Mouse (Mus musculus) urinary bladder, postnatal 25 days (tissue): ENCODE measurements around the gene Pdzrn4.
"Not testable (repeated sequence)": the region's sequence is repeated elsewhere in the genome, so short reads cannot be mapped to it uniquely, and the experiment has no call there.

Experiments
- DNase-seq: peaks from one replicate; pipeline ENCODE4 v3.0.0; 2022; ENCODE audit warnings: low spot score

Gene Pdzrn4

DNA sequence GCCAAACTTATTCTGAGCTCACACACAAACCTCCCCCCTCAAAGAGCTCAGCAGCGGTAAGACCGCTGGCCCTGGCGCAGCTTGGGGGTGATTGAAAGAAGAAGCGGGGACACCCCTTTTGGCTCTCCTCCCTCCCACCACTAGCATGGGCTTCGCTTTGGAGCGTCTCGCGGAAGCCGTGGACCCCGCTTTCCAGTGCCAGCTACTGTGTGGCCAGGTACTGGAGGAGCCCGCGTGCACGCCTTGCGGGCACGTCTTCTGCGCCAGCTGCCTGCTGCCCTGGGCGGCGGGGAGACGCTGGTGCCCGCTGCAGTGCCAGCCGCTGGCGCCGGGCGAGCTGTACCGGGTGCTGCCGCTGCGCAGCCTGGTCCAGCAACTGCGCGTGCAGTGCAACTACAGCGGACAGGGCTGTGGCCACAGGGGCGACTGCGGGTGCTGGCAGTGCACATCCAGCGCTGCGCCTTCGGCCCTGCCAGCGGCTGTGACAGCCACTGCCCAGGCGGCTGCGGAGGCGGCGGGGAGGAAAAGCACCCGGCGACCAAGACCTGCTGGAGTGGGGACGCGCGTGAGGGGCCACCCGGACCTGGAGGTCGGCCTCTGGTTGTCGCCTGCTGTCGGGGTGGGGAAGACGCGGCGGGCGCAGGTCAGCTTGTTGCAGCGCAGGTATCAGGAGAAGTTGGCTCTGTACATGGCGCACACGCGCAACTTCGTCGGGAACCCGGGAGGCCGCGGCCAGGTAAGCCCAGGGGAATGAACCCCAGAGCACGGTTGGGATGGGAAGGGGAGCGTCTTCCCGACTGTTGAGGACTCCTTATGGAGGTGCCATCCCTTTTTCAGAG, at the start of gene Pdzrn4:
Gene Pdzrn4 (plus strand): TSS at position 112 of the 839 bp plus-strand sequence.
- peak; percentile 8 for DNase-seq

DNA sequence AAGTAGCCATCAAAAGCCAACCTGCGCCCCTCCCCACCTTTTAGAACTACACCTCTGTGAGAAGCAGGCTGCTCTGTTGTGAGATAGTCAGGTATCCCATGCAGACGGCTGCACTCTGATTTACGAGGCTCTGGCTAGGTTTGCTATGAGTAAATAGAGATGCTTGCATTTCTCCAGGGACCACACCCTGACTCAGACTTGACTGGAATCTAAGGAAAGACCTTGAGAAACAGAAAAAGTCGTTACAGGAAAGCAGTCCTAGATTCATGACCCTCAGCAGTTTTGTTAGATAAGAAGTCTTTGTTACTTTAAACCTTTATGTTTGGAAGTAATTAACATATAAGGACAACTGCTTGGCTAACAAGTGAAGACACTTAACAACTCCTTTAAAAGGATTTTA, 49.3 kb upstream of the Pdzrn4 start:
- DNase-seq: no peak

DNA sequence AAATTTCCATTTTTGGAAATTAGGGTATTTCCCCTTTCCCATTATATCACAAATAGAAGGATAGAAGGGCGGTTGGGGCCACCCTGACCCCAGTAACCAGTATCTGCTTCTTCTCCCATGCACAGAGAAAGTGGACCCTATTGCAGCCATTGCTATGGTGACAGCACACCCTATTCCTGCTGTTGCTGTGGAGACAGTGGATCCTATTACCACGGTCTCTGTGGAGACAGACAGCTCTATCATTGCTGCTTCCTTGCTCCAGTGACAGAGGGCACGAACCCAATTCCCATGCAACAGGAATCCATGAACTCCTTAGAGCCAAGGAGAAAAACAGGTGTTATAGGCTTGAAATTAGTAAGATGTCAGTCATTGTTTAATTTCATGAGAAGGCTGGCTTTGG, 48.8 kb upstream of the Pdzrn4 start:
- DNase-seq: no peak

DNA sequence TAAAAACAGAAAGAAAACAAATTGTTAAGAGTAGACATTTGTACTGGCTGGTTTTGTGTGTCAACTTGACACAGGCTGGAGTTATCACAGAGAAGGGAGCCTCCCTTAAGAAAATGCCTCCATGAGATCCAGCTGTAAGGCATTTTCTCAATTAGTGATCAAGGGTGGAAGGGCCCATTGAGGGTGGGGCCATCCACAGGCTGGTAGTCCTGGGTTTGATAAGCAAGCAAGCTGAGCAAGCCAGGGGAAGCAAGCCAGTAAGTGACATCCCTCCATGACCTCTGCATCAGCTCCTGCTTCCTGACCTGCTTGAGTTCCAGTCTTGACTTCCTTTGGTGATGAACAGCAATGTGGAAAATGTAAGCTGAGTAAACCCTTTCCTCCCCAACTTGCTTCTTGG, 48.2 kb upstream of the Pdzrn4 start:
- not testable (repeated sequence) for DNase-seq

DNA sequence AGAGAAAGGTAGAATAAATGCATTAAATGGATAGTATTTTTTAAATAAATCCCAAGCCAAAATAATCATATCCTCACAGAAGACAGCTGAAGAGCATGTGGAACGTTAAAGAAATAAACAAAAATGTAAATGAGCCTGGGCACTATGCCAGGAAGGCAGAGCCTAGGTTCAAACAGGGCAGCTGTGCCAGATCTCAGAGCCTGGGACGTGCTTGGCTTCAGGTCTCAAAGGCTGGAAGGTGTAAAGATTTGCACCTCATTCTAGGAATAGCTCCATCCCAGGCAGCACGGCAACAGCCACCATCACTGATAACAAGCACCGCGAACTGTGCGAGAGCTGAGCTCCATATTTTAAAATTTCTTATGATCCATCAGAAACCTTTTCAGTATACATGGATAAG, 32.5 kb upstream of the Pdzrn4 start:
- DNase-seq: no peak

DNA sequence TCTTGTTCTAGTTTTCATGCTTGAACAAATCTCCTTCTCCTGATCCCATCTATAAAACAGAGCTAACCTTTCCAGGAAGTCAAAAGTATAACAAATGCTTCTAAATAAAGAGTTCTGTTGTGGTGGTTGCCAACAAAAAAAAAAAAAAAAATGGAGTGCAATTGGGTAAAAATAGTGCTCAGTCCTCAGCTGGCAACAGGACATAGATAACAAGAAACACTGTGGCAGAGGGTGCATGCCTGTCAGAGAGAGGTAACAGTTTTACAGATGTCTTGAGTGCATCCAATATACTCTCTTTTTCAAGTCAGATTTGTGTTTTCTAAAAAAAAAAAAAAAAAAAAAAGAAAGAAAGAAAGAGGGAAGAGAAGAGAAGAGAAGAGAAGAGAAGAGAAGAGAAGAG, 32.1 kb upstream of the Pdzrn4 start:
- DNase-seq: no peak

DNA sequence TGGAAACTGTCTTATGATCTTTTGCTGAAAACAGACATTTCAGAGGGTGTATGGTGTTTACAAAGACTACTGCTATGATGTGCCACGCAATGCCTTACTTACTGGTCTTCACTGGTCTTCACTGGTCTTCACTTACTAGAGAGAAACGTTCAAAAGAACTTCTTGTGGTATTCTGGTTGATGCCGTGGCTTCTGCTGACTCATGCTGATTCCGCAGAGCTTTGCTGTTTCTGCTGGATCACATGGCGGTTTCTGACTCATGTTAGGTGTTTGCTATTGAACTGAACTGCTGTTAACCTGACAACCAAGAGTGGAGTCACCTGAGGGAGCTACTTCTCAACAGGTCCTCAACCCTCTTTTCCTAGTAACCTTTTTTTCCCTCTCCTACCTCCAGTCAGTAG, 1.9 kb upstream of the Pdzrn4 start:
- DNase-seq: no peak

DNA sequence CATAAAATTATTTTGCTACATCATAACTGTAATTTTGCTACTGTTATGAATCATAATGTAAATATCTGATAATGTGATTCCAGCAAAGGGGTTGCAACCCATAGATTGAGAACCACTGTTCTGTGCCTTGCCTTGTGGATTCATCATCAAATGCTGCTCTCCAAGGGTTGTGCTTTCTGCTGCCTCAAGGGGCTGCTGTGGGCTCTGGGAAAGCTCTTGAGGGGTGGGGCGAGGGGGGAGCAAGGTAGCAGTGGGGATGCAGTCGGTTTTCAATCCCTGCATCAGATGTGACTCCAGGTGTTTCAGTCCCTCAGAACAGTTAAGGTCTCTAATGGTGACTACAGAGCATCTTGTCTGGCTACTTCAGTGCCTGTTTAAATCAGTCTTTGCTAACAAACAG, 2.1 kb downstream of the Pdzrn4 start:
- DNase-seq: no peak

DNA sequence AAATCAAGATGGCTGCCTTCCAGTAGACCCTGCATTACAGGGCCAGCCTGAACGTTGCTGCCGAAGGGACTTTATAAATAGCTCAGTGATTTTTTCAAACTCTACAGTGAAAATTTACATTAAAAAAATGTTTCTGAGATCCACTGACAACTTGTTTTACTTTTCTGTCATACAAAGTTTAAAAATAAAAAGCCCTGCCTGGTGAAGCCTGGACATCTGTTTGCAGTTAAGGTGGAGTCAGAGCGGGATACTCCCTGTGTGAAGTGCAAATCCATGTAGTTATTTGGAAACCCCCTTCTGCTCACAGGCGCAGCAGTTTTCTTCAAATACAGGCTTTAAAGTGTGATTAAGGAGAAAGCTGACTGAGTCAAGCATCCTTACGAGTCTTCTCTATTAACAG, 2.6 kb downstream of the Pdzrn4 start:
- no peak for DNase-seq

DNA sequence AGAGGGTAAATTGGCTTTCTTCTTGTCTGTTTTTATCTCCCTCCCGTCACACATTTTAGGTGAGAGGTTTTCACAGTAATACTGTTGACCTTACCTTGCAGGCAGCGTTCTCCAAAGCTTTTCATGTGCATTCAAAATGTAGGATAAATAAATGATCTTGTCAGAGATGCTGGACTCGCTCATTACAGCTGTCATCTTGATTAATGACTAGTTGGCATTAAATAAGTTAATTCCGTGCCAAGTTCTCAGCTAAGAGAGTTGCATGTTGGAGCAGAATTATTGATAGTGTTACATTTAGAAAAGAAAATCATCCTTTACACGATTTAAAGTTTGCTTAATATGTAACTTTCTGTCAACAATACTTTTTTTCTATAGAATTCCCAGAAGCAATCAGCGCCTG, 4.9 kb downstream of the Pdzrn4 start:
- DNase-seq: no peak

DNA sequence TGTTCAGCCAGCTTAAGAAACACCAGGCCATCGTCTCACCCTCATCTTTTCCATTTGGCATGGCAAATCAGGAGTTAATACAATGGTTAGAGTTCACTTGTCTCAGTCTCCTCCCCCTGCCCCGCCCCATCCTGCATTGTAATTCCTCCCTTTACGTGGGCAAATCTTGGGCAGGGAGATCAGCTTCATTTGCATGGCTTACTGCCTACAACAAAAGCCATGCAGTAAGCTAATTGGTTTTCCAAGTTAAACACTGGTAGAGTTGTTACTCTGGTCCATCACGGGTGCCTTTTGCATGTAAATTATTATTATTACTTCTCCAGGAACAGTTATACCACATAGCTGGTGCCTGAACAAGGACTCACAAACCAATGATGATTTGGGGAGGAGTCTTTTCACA, 18.6 kb downstream of the Pdzrn4 start:
- no peak for DNase-seq

DNA sequence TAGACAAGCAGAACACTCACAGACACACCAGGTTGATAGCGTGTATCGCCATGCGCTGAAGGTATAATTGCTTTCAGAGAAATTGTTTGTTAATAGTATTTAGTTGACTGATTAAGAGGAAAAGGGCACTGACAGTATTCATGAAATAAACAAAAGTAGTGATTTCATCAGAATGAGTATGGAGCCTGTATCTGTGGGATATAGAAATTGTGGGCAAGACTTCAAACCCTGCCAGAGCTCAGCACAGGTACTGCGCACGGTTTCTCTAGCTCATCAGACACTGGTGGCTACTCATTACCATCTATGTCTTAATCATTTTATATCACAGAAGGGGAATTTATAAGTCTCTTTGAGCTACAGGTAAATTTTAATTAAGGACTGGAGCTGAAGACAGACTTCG, 19.5 kb downstream of the Pdzrn4 start:
- no peak for DNase-seq

DNA sequence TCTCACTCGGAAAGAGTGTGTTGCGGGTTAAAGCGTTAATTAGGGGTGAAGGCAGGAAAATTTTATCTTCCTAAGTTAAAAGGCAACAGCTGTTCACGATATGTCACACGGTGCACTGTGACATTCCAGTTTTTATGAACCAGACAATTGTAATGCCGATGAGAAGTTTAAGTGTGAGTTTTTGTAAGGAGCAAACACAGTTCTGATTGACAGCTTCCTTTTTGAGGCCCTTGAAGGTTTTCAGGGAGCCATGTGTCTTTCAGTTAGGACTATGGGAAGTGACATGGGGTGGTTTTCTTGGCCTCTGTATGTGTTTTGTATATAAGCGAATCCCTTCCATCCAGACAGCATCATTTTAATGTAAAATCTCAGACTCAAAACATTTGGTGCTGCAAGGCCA, 20.0 kb downstream of the Pdzrn4 start:
- DNase-seq: no peak

DNA sequence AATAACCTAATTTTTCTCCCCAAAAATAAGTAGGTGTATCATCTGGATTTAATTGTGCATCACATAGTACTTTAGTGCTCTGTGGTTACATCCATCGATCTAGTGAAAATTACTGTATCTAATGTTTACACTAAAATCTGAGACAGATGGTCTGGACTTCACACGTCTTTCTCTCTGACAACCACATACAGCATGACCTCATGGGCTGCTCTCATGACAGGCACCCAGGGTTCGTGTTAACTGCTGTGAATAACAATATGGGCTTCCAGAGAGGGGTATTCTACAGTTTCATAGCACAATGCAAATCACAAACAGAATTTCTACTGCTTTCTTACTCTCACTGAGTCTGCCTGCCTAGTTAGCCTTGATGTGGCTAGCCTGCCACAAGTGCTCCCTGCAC, 20.4 kb downstream of the Pdzrn4 start:
- no peak for DNase-seq

DNA sequence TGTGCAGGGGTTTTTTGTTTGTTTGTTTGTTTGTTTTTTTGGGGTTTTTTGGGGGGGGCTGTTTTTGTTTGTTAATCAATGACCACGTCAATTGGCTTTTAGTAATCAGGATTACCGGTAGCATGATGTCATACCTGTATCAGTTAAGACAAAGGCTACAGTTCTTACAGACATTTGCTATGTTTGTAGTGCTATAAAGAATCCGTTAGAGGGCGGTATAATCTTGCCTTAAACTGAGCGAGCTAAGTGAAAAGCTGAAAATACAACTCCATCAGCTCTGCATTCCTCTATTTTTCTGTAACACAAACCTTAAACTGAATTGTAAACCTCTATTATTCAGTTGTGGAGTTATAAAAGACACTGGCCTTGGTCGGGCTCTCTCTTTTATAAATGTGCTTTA, 37.9 kb downstream of the Pdzrn4 start:
- no peak for DNase-seq

DNA sequence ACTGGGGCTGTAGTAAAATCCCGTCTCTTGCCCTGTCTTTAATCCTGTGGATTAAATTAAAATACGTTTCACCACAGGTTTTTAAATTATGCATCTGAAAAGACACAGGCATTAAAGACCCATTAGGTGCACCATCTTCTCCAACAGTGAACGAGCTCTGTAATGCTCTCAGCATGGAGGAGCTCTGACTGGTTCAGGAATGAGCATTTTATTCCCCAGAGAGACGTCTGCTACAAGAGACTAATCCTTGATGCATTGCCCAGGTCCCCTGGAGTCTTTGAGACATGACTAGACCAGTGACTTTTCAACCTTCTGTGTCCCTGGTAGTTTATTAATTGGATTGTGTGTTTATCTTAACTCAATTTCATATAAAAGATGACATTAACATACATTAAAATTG, 38.6 kb downstream of the Pdzrn4 start:
- DNase-seq: no peak

DNA sequence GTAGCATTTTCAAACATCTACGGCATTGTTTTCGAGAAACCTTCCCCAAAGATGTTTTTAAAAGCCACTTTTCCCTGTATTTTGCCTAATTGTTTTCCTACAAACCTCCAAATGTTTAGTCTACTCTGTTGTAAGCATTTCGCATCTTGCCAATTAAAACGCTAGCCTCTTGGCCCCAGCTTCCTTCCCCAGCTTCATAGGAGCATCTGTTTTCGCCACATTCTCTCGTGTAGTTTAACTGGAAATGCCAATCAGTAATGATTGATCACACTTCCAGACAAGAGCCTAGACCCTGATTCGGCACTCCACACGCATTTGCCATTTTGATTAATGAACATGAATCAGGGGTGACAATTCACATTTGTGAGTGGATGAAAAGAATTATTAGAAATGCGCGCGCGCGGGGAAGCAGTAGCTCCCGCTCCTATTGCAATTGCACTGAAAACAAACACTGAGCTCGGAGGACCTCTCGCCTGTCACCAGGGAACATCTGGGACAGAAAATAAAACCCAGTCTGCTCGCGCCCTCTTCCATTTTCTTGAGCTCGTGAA, 45.0 kb downstream of the Pdzrn4 start:
- no peak for DNase-seq

DNA sequence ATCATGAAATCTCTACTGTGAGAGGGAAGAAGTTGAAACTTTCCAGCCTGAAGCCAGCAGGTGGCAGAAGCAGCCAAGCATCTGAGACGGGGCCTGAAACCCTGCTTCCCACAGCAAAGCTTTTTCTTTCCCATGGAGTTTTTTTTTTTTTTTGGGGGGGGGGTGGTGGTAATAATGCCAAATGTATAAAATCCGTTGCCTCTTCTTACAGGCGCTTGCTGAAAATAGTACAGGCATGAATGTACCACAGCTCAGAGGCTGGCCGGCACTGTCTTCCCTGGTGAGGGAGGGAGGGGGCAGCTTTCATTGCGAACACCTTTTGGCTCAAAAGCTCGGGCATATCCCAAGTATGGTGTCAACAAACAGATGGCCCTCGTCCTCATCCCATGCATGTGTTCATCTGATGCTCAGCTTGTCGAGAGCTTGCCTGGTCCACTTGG, 51.0 kb downstream of the Pdzrn4 start:
- no peak for DNase-seq

DNA sequence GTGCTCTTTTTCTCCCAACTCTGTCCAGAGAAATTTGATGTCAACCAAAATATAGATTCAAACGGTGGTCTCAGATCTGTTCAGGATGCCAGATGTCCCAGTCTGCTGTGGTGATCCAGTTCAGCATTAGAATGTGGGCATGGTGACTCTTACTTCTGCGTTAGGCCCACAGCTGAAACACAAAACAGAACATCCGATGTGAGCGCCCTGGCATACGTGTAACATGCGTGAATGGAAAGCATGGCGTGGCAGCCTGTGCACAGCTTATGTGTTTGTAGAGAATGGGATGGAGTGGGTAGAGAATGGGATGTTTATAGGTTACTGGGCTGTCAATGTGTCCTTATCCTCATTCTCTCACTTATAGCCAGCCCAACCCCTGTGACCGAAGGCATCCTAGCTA, 52.4 kb downstream of the Pdzrn4 start:
- DNase-seq: no peak

DNA sequence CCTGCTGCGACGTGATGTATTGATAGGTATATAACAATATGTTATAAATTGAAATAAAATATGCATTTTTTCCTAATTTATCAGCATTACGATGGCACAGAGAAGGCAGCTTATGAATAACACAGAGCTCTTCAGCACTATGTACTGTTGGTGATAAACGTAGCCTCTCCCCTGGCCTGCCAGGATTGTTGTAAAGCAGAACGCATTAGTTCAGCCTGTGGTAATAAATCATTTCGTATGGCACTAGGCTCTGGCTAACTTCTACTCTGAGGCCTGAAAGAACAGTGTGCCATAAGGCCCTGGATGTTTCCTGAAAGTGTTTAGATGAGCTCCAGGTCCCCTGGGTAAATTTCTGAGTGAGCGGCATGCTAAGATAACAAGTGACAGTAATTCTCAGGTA, 55.9 kb downstream of the Pdzrn4 start:
- no peak for DNase-seq

DNA sequence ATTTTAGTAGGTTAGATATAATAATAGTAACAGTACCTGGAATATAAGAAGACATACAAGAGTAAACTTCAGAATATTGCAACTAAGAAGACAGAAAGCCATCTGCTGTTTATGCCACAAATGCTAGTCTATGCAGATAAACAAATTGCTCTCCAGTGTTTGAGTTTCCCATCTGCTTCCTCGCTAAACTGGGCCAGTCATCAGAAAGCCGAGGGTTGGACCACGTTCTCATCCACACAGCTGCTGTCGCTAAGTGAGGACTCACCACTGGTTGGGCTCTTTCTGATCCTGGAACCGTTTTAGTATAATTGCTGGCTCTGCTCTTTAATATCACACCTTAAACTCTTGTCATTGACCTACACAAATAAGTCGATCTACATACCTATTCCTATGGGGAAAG, 85.5 kb downstream of the Pdzrn4 start:
- no peak for DNase-seq

DNA sequence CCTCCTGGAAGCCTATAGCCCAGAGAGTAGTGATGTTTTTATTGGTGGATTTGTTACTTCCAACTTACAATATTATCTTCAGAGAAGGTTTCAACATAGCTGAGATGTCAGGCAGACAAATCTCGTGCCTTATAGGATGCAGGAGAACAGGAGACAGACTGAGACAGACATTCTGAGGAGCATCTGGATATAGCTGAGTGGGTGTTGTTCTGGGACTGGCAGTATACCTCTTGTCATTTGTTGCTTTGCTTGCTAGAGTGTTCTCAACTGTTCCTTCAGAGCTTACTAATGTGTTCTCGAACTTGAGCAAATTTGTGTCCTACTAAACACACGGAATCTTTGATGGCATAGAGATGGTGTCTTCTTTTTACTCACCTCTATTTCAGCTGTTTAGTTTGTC, 94.7 kb downstream of the Pdzrn4 start:
- no peak for DNase-seq

DNA sequence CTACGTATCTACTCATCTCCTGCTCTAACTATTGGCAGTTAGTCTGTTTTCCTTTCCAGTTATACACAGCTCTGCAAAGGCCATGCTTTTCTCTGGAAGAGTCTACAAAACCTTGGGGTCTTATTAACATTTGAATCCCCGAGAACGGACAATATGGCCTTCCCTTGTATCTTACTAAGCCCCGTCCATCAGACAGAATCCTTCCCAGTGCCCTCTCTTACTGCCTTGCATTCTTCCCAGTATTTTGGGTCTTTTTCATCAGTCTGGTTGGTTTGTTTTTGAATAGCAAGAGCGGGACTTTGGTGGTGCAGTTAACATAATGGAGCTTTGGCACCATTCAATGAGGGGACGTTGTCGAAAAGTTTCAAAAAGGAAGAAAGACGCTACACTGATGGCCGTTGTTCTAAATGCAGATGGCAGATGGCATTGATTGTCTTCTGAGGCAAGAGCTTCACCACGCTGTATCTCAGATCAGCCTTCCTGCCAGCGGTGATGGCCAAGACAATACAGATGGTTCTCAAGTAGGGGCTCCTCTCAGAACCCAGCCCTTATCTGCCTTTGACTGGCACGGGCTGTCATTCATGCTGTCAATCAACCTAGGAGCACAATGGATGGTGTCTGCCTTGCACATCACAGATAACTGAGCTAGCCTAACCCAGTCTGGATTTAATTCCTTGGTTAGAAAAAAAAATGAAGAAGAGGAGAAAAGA, 98.9 kb downstream of the Pdzrn4 start:
- DNase-seq: no peak
